Mouse (Mus musculus) splenic B cell, adult 2 months (primary cell): ENCODE results near the gene Ifrd1.
A peak's percentile ranks its signal among the peaks of the same experiment; 100 is the strongest.
"Not testable (repeated sequence)": the region's sequence is repeated elsewhere in the genome, so short reads cannot be mapped to it uniquely, and the experiment has no call there.

Source experiments
- DNase-seq: peaks from one replicate; pipeline ENCODE4 v3.0.0-alpha.2; 2011; ENCODE audit warnings: low read depth, low spot score
- H3K27me3 ChIP-seq: 2 replicates; pipeline ENCODE4 v1.6.1; 2012; ENCODE audit warnings: mild to moderate bottlenecking, low read length, moderate library complexity, mixed read lengths; ENCODE audit not compliant: control insufficient read depth, poor library complexity, insufficient read depth, severe bottlenecking
- H3K36me3 ChIP-seq: 2 replicates; pipeline ENCODE4 v1.6.1; 2012; ENCODE audit warnings: mild to moderate bottlenecking, low read length, moderate library complexity, mixed read lengths; ENCODE audit not compliant: control insufficient read depth, poor library complexity, insufficient read depth, severe bottlenecking

Ifrd1 gene

GRCm38 (mm10) chr12:40248454-40249180, at the start of gene Ifrd1:
Gene Ifrd1, minus strand, starts transcription at chr12:40248504.
- Histone ChIP-seq H3K27me3 (no peaks in the 10 kb centered on the region), H3K36me3 (no peaks in the 10 kb centered on the region)
- no peak for DNase-seq

GRCm38 (mm10) chr12:40286539-40286938, 38.2 kb upstream of the Ifrd1 start:
- DNase-seq = no peak
- Histone ChIP-seq H3K36me3 (no peaks in the 10 kb centered on the region), H3K27me3 (no peaks in the 10 kb centered on the region)

- Histone ChIP-seq H3K36me3 (no peaks in the 10 kb centered on the region), H3K27me3 (no peaks in the 10 kb centered on the region)
- DNase-seq = no peak
Observed at GRCm38 (mm10) chr12:40280596-40281325, 32.5 kb upstream of the Ifrd1 start.

GRCm38 (mm10) chr12:40277581-40277980, 29.3 kb upstream of the Ifrd1 start:
- DNase-seq = no peak
- no peaks in the 10 kb centered on the region for H3K36me3 ChIP-seq
- H3K27me3 ChIP-seq = no peaks in the 10 kb centered on the region

- no peak for DNase-seq
- no peaks in the 10 kb centered on the region for H3K27me3 ChIP-seq
- no peaks in the 10 kb centered on the region for H3K36me3 ChIP-seq
Observed at GRCm38 (mm10) chr12:40274931-40275330, 26.6 kb upstream of the Ifrd1 start.

- peak; percentile 11 for DNase-seq
- H3K27me3 ChIP-seq = no peaks in the 10 kb centered on the region
- no peaks in the 10 kb centered on the region for H3K36me3 ChIP-seq
Observed at GRCm38 (mm10) chr12:40273339-40273738, 25.0 kb upstream of the Ifrd1 start.

GRCm38 (mm10) chr12:40272710-40273109, 24.4 kb upstream of the Ifrd1 start:
- no peak for DNase-seq
- H3K36me3 ChIP-seq = no peaks in the 10 kb centered on the region
- no peaks in the 10 kb centered on the region for H3K27me3 ChIP-seq

GRCm38 (mm10) chr12:40268313-40268712, 20.0 kb upstream of the Ifrd1 start:
- Histone ChIP-seq H3K27me3 (no peaks in the 10 kb centered on the region), H3K36me3 (no peaks in the 10 kb centered on the region)
- no peak for DNase-seq

GRCm38 (mm10) chr12:40263712-40264111, 15.4 kb upstream of the Ifrd1 start:
- no peaks in the 10 kb centered on the region for H3K36me3 ChIP-seq
- no peak for DNase-seq
- no peaks in the 10 kb centered on the region for H3K27me3 ChIP-seq

GRCm38 (mm10) chr12:40263006-40263405, 14.7 kb upstream of the Ifrd1 start:
- Histone ChIP-seq H3K36me3 (no peaks in the 10 kb centered on the region), H3K27me3 (no peaks in the 10 kb centered on the region)
- DNase-seq = no peak

- no peak for DNase-seq
- no peaks in the 10 kb centered on the region for H3K36me3 ChIP-seq
- H3K27me3 ChIP-seq = no peaks in the 10 kb centered on the region
Observed at GRCm38 (mm10) chr12:40258462-40259000, 10.2 kb upstream of the Ifrd1 start.

GRCm38 (mm10) chr12:40257226-40257625, 8.9 kb upstream of the Ifrd1 start:
- DNase-seq = peak; percentile 74
- H3K27me3 ChIP-seq = no peaks in the 10 kb centered on the region
- H3K36me3 ChIP-seq = no peaks in the 10 kb centered on the region

- no peaks in the 10 kb centered on the region for H3K36me3 ChIP-seq
- no peaks in the 10 kb centered on the region for H3K27me3 ChIP-seq
- no peak for DNase-seq
Observed at GRCm38 (mm10) chr12:40256543-40256942, 8.2 kb upstream of the Ifrd1 start.

GRCm38 (mm10) chr12:40256033-40256432, 7.7 kb upstream of the Ifrd1 start:
- H3K27me3 ChIP-seq = no peaks in the 10 kb centered on the region
- no peaks in the 10 kb centered on the region for H3K36me3 ChIP-seq
- DNase-seq = peak; percentile 3

GRCm38 (mm10) chr12:40255310-40255709, 7.0 kb upstream of the Ifrd1 start:
- H3K27me3 ChIP-seq, DNase-seq, H3K36me3 ChIP-seq: not testable (repeated sequence)
